Mouse (Mus musculus): ENCODE measurements around the gene Gpsm1.
"Not testable (repeated sequence)": the region's sequence is repeated elsewhere in the genome, so short reads cannot be mapped to it uniquely, and the experiment has no call there.

The Gpsm1 gene

DNA sequence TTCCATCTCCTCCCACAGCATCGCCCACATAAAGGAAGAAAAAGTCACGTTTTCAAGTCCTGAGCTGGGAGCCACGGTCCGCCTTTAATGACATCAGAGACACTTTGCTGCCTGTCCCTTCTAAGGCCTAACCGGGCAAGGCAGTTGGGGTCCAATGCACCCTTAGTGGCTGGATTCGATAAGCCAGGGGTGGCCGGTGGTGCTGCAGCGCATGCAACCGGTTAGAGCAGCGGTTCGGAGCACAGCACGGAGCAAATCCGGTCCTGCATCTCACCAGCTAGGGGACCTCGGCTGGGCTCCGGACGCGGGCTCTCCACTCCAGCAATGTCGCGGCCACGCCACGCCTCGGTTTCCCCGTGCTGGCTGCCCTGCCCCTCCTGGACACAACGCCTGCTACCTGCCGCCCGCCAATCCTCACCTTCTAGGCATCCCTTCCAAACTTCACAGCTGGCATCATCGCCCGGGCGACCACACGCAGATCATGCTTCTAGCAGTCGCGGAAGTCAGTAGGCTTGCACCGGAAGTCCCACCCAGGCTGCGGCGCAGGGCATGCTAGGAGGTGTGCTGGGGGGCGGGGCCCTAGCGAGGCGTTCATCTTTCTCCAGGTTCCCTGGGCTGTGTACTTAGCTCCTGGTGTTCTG lies 64.9 kb downstream of the Gpsm1 start, which contains the start of gene Snapc4:
Gene Snapc4 (minus strand): TSS at position 523 of the 641 bp plus-strand sequence.
- DNase-seq (ENCODE audit: low read depth) = peak; percentile 92

GRCm38 (mm10) chr2:26380871-26381270 lies 65.6 kb downstream of the Gpsm1 start:
- not testable (repeated sequence) for DNase-seq (ENCODE audit: low read depth)

DNA sequence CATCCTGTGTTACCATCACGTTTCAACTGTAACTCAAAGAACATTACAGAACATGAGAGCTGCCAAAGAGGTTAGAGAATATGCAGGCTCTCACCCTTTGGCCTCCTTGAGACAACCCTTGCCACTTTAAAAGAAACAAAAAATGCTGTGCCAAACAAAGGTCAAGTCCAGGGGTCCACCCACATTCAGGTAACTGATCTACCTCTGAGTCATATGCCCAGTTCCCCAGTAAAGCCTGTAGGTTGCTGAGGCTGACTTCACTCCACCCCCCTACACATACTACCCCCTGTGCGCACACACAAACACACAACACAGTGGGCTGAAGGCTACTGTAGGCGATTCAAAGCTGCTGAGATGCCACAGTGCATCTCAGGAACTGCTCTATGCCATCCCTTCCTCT lies 72.4 kb downstream of the Gpsm1 start:
- no peak for DNase-seq (ENCODE audit: low read depth)

DNA sequence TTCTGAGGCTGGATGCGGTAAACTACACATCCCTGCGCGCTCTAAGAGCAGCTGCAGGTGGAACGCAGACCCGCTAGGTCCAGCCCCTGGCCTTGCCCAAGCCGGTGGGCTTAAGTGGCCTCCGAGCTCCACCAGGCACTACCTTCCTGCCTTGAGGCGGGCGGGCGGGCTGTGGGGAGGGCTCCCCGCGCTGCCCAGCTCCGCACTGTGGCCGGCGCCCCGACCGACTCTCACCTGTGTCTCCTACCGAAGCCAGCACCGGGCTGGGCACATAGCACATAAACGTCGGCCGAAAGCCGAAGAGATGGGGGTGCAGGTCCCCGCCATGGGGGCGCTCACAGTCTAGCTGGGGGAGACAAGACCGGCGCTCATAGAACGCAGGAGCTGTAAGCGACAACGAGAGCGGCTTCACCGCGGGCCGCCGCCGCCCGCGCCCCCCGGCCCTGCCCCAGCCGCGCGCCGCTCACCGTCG lies 73.4 kb downstream of the Gpsm1 start:
- no peak for DNase-seq (ENCODE audit: low read depth)

GRCm38 (mm10) chr2:26389154-26389690 lies 73.9 kb downstream of the Gpsm1 start, which contains the start of the genes Entr1 and Pmpca:
TSS of gene Entr1 (minus strand) at chr2:26389316.
TSS of gene Pmpca (plus strand) at chr2:26389339.
- peak; percentile 93 for DNase-seq (ENCODE audit: low read depth)

GRCm38 (mm10) chr2:26390954-26391353 lies 75.6 kb downstream of the Gpsm1 start:
- DNase-seq (ENCODE audit: low read depth) = no peak

- no peak for DNase-seq (ENCODE audit: low read depth)
Measured at GRCm38 (mm10) chr2:26391617-26392016, 76.3 kb downstream of the Gpsm1 start.

Measured in induced T-regulatory cell, adult 2 months (primary cell).